Comparison of ENCODE assay signal across 17 mouse cellular contexts in genomic region chr15:80682343-80682742, GRCm38 (mm10). TPM values are rescaled to one million over a fixed set of nuclear protein-coding genes. Genes with fewer than 3 reads are reported as not detected.
DNase-seq lines count a peak whose midpoint lies in the region; ATAC-seq and TF ChIP-seq lines count a peak whose summit lies in the region.
"Had no signal": no experiment of that assay in that cellular context is flagged by ENCODE, and none has a peak within 500 bp of the region (broad histone marks: within the 10 kb centered on the region; RNA-seq: fewer than 3 reads in every experiment).

No protein-coding gene starts in this region.

- TF ChIP-seq CTCF in liver, adult 2 months (IDR thresholded peaks at IDR 0.05; ENCODE audit: low read depth, low read length), result no peak

- H3K27me3 ChIP-seq in liver, adult 2 months (ENCODE audit: control insufficient read depth, insufficient read depth, low read length), result no peaks in the 10 kb centered on the region
- peaks cover 10% of the 10 kb centered on the region for H3K27me3 ChIP-seq in liver, embryonic 11.5 days (replicated peaks; ENCODE audit: control insufficient read depth, insufficient read depth, low read length)
- peaks cover 22% of the 10 kb centered on the region for H3K27me3 ChIP-seq in liver, embryonic 15.5 days
- H3K27me3 ChIP-seq: hindbrain, embryonic 13.5 days had no signal

- no peak overlapping the region for H3K4me3 ChIP-seq in liver, adult 2 months (ENCODE audit: insufficient read depth, low read depth, low read length)
- no peak overlapping the region for H3K4me3 ChIP-seq in liver, embryonic 11.5 days (ENCODE audit: low read depth, low read length)
- H3K4me3 ChIP-seq in liver, embryonic 15.5 days (replicated peaks), result no peak overlapping the region
- H3K4me3 ChIP-seq: heart, embryonic 10.5 days; hindbrain, embryonic 13.5 days had no signal

- H3K36me3 ChIP-seq in liver, adult 2 months (ENCODE audit: control insufficient read depth, insufficient read depth, low read length), result no peaks in the 10 kb centered on the region
- no peaks in the 10 kb centered on the region for H3K36me3 ChIP-seq in liver, embryonic 11.5 days (ENCODE audit: control insufficient read depth, insufficient read depth, low read length)
- no peaks in the 10 kb centered on the region for H3K36me3 ChIP-seq in liver, embryonic 15.5 days (replicated peaks)
- H3K36me3 ChIP-seq: heart, embryonic 10.5 days; hindbrain, embryonic 13.5 days had no signal

- ATAC-seq in liver, embryonic 11.5 days (replicated peaks; ENCODE audit: low FRiP score), result no peak
- ATAC-seq in liver, embryonic 15.5 days (ENCODE audit: insufficient read depth), result no peak
- ATAC-seq: midbrain, embryonic 16.5 days had no signal

- 27% methylated on average over 8 of the region's 8 CpGs for WGBS in liver, adult 2 months
- WGBS in liver, embryonic 11.5 days, result 74% methylated on average over 8 of the region's 8 CpGs
- 60% methylated on average over 8 of the region's 8 CpGs for WGBS in liver, embryonic 15.5 days (ENCODE audit: insufficient replicate concordance)

- H3K79me2 ChIP-seq in liver, adult 2 months (ENCODE audit: control insufficient read depth, insufficient read depth, low read length), result no peaks in the 10 kb centered on the region

- peak overlapping the region; percentile 60 for H3K27ac ChIP-seq in liver, adult 2 months (replicated peaks; ENCODE audit: insufficient read depth, low read depth, low read length)
- H3K27ac ChIP-seq in liver, embryonic 11.5 days (ENCODE audit: low read depth, low read length), result no peak overlapping the region
- peak overlapping the region; percentile 56 for H3K27ac ChIP-seq in liver, embryonic 15.5 days (replicated peaks)

- no peaks in the 10 kb centered on the region for H3K9me3 ChIP-seq in liver, embryonic 11.5 days (ENCODE audit: control insufficient read depth, low read length)
- H3K9me3 ChIP-seq in liver, embryonic 15.5 days (replicated peaks), result no peaks in the 10 kb centered on the region
- H3K9me3 ChIP-seq: heart, embryonic 10.5 days; hindbrain, embryonic 13.5 days had no signal

- peaks cover 47% of the 10 kb centered on the region for H3K4me1 ChIP-seq in liver, adult 2 months (ENCODE audit: control insufficient read depth, insufficient read depth, low read length)
- H3K4me1 ChIP-seq in liver, embryonic 11.5 days (replicated peaks; ENCODE audit: control insufficient read depth, insufficient read depth, low read length), result peaks cover 5% of the 10 kb centered on the region; the same call in 1 of the 2 replicates
- H3K4me1 ChIP-seq in liver, embryonic 15.5 days (replicated peaks), result peaks cover 35% of the 10 kb centered on the region

- TF ChIP-seq POLR2A in liver, adult 2 months (IDR thresholded peaks at IDR 0.05; ENCODE audit: extremely low read depth, insufficient read depth, low read length), result no peak

- H3K4me2 ChIP-seq in liver, embryonic 11.5 days, result no peak overlapping the region
- peak overlapping the region; percentile 42 for H3K4me2 ChIP-seq in liver, embryonic 15.5 days
- H3K4me2 ChIP-seq: hindbrain, embryonic 13.5 days had no signal

- peak; percentile 97 for DNase-seq in liver, adult 2 months (ENCODE audit: extremely low read depth, low read depth, low spot score)
- DNase-seq in liver, embryonic 11.5 days (ENCODE audit: low spot score), result no peak
- DNase-seq in kidney, adult 9 months, result peak; percentile 83
- DNase-seq in heart, postnatal 4 days, result no peak
- no peak for DNase-seq in embryo, embryonic 10.5 days (ENCODE audit: low spot score)
- no peak for DNase-seq in layer of hippocampus, adult 9-10 months (ENCODE audit: low spot score)
- DNase-seq: adrenal gland, postnatal 14 days; cerebellum, adult 11-12 months; cerebellum, postnatal 36 days; gastrocnemius, postnatal 14 days; heart, postnatal 10 days; lung, postnatal 10 days; right cerebral cortex, adult 18-20 months had no signal

- no peak overlapping the region for H3K9ac ChIP-seq in liver, adult 2 months (ENCODE audit: low read depth, low read length)
- H3K9ac ChIP-seq in liver, embryonic 11.5 days (ENCODE audit: low read depth, low read length), result no peak overlapping the region
- no peak overlapping the region for H3K9ac ChIP-seq in liver, embryonic 15.5 days
- H3K9ac ChIP-seq: hindbrain, embryonic 13.5 days had no signal

RNA-seq across cellular contexts. Expression of gene Fam83f, which starts 10.7 kb away (rescaled TPM):
- total RNA-seq in liver, adult 2 months (2014; rRNA removed), result 0.28 and 0.67 TPM in 2 replicates
- polyA plus RNA-seq in liver, adult 2 months (2012; rRNA removed), result 1.0 and 1.6 TPM in 2 replicates
- polyA plus RNA-seq in liver, embryonic 11.5 days (2014; fragmentation: Nextera tagmentation; extraction: Ambion mirVana), result 0.34 and 0.61 TPM in 2 replicates
- 3.7 and 5.0 TPM in 2 replicates for polyA plus RNA-seq in liver, embryonic 15.5 days (2015; fragmentation: Nextera tagmentation; extraction: Ambion mirVana)
- under 1 TPM; 0.17 to 0.23 TPM for total RNA-seq in heart, postnatal 4 days (2021)

RNA-seq across cellular contexts. Expression of gene Tnrc6b, which starts 28.8 kb away (rescaled TPM):
- total RNA-seq in liver, adult 2 months (2014; rRNA removed), result 18.2 and 19.7 TPM in 2 replicates
- 6.1 and 7.3 TPM in 2 replicates for polyA plus RNA-seq in liver, adult 2 months (2012; rRNA removed)
- 17.7 and 18.5 TPM in 2 replicates for polyA plus RNA-seq in liver, embryonic 11.5 days (2014; fragmentation: Nextera tagmentation; extraction: Ambion mirVana)
- 18.3 and 20.8 TPM in 2 replicates for polyA plus RNA-seq in liver, embryonic 15.5 days (2015; fragmentation: Nextera tagmentation; extraction: Ambion mirVana)
- 10 to 100 TPM; 59.5 to 60.8 TPM for total RNA-seq in heart, postnatal 4 days (2021)

Comparison
In these comparisons a context has a peak if more than half of its experiments do, and no peak if none do; other contexts are left out.
1. DNase-seq: peak in liver, adult 2 months (single experiment) and kidney, adult 9 months (single experiment); none in liver, embryonic 11.5 days (single experiment), heart, postnatal 4 days (single experiment), embryo, embryonic 10.5 days (single experiment) and layer of hippocampus, adult 9-10 months (single experiment).